Mouse (Mus musculus) kidney, postnatal 10 days (tissue): ENCODE measurements at regions not wholly inside any gene's neighbourhood (a gene's known extent, or its start where the extent isn't known, plus 50 kb on each side); places are given as distances from the start of the nearest gene placed in this dataset.

ENCODE experiments used
- DNase-seq: peaks from one replicate; pipeline ENCODE4 v3.0.0; 2021; ENCODE audit warnings: mixed read lengths

DNA sequence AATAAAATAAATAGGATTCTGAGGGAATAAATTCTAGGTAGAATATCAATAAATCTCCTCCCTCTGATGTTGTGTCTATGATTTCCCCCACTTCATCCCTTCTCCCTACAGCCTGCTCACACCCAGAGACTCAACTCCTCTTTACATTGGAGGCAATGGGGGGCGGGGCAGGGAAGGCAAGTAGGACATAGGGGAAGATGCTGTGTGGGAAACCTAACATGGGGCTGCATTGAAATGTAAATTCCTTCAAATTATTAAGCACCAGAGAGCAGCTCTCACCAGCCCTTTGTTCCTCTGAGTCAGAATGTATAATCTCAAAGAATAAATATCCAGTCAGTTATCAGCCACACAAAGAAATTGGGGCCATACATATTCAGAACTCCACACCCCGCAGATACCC lies 91.6 kb downstream of the Nuf2 start:
- DNase-seq, result no peak

DNA sequence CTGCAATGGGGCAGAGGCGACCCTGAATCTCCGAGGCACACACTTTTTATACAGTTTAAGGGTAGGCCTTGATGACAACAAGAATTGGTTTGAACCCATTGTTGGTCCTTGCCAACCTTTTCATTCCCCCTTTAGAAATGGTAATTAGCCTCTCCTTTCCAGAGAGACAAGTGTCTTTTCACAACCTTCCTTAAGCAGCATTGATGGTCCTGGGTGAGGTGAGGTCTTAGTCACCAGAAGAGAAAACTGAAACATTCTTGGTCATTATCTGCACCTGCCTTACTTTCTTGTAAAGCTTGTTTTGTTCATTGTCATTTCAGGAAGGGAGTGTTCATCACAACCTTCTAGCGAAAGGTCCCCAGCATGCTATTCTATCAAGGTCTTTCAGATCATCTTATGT lies 93.3 kb downstream of the Nuf2 start:
- no peak for DNase-seq

DNA sequence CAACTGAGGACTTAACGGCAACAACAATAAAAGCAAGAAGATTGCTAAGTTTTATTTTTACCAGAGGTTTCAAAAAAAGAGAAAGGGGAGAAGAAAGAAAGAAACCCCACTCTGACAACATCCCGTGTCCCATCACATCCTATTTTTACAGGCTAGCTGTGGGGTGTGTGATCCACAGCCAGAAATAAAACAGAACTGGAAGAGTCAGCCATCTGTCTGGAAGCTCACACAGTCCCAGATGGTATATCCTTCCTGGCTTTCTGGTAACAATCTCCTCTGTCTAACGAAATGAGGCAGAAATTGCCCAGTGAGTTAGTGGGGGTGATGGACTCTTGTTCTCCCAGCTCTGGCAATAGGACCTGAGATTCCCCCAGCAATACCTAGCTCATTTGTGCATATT lies 108.9 kb downstream of the Nuf2 start:
- DNase-seq, result no peak

DNA sequence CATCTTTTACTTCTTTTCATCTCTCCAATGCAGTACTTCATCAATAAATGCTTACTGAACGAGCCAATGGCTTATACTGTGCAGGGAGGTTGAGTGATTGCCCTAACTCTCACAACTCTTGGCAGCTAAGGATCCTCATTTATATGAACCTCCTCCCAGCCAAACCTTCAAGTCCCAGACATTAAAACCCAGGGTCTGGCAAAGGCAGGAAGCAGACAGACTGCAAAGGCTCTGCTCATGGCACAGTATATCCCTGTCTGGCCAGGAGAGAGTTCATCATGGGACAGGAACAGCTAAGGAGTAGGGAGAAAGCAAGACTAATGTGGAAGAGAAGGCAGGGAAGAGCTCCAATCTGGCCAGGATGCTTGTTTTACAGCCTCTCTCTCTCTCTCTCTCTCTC lies 109.6 kb downstream of the Nuf2 start:
- DNase-seq, result no peak

DNA sequence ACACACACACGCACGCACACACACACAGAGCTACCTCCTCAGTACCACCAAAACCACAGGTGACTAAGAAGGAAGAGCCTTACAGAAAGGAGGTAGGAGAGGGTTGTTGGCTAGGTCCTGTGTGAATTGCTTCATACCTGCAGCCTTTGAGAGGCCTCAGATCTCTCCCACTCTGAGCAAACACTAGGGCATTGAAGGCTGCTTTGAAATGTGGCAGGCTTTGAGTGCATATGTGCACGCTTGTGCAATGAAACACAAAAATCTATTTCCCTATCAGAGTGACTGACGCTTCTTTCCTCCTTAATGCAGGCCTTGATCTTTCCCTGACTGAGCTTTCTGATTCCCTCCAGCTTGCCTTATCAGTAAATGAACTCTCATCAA lies 112.6 kb downstream of the Nuf2 start:
- no peak for DNase-seq

DNA sequence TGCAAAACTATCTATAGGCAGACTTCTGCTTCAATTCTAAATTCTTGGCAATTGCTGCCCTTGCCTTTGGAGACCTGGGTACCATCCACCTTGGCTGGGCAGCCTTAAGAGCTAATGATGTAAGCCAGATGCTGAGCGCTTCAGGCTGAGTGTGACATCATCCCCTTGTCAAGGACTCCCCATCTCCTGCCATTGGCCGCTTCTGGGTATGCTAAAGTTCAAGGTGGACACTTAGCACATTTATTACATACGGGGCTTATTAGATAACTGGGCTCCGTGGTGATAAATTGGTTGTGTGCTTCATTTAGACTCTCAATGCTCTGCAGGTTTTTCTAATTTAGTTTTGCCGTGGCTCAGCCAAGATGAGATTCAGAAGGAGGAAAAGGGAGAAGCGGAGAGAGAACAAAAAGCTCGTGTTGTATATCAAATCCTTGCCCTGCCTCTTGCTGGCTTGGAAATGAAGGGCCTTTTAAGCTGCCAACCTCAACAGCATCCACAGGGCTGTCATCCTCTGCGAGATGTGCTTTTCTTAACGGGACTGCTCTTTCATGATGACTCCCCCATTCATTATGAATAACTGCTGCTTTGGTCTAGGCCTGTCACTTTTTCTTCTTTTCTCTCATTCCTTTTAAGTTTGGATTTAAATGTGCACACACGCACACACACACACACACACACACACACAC lies 113.1 kb downstream of the Nuf2 start:
- no peak for DNase-seq

DNA sequence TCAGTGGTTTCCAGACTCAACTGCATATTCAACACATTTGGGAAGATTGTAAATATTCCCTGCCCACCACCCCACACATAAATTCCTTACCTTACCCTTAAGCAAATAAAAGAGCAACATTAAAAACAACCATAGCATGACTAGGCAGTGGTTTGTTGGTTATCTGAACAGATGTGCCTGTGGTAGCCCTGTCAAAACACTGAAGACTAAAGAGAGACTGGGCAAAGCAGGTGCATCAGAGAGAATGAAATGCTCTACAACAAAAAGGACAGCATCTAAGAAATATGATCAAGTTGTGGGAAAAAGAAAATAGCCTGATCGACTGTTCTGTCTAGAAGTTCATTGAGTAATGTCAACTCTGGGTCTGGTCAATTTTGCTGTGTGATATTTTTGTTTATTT lies 114.6 kb downstream of the Nuf2 start:
- DNase-seq, result no peak

DNA sequence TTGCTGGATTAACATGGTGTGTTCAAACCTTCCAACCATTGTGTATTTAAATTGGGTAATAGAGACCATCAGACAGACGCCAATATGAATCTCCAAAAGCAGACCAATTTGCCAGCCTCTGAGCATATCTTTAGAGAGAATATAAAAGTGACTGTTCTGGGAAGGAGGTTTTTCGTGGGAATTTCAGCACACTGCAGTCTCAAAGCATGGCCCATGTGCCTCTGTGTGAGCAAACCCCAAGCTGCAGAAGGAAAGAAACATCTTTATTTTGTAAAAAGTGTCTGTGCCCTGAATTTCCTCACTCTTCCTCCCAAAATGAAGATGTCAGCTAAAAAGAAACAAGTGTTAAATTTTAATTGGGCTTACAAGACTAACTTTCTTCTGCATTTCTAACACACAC lies 123.1 kb downstream of the Nuf2 start:
- no peak for DNase-seq

DNA sequence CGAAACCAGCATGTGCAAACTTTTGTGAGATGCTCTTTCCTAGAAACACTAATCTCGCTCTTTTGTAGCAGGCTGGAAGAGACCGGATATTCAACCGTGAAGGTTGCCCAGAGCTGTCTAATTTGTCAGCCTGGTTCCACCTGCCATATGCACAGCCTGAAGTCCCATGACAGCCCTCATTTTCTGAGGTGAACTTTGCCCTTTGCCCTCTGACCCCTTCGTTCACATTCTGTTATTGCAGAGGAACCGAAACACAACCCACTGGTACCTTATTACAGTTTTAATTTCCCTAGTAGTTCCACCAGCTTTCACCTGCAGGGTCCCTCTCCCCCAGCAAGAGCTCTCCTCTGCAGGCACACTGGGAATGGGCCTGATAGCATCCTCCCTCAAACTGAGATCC lies 130.4 kb downstream of the Nuf2 start:
- DNase-seq, result no peak

DNA sequence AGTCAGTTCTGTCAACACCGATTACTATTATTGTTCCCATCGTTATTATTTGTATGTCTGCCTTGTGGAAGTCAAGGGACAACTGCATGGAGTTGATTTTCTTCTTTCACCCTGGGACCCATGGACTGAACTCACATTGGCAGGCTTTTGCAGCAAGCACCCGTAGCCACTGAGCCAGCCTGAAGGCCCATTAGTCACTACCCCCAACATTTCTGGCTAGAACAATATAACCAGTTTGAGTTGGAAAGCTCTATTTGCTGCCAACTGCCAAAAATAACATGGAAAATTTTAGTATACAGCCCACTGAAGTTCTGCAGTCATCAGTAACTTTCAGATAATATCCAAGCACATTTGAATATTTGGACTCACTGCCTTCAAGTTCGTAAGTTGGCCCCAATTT lies 133.9 kb downstream of the Nuf2 start:
- no peak for DNase-seq

DNA sequence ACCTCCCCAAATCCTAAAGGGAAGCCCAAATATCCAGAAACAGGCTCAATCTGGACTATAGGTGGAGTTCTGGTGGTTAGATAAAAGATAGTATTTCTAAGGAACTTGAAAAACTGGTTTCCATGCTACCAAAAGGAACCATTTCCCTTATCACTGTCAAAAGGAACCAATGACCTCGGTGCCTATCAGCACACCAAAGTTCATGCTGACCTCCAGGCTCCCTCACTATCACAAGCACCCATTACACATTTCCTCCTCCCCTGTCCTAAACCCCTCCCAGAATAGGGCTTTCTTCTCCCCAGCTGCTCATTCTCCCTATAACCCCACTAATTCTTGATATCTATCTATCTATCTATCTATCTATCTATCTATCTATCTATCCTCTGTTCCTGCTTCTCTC lies 144.2 kb downstream of the Nuf2 start:
- DNase-seq, result no peak

DNA sequence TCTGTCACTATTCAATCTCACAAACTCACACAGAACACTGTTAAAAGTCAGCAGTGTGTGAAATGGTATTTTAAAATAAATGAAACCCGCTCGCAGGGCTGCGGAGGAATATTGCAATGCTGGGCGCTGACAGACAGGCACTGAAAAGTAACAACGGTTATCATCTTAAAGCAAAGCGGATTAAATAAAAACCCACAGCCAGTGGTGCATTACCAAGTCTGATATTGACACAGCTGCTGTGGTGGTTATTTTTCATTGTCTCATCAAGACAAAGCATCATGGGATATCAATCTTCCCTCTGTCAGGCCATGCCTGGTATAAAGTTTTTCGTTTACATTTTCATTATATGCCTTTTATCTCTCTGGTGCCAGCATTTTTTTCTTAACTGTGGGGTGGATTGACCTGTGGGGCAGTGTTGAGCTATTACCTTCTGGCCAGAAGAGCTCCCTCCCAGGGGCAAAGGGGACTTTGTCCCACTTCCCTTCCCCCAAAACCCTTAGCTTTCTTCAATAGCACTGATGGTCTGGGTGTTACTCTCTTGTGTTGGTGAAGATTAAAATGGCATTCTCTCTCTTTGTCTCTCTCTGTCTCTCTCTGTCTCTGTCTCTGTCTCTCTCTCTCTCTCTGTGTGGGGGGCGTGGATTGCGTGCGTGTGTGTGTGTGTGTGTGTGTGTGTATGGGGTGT lies 145.4 kb downstream of the Nuf2 start:
- no peak for DNase-seq

DNA sequence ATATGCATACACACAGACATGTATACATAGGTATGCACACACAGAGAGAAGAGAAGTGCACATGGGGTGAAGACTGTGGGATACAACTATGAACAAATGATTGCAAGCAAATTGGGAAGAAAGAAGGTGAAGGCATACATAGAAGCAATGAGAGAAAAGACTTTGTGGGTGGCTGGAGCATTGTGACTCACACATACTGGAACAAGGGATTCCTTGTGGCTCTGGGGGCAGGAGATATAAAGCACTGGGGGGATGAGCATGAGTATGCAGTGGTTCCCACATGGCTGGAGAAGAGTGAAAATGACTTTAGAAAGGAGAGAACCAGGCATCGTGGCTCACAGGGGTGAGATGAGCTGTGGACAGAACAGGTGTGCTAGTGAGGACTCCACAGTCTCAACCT lies 156.6 kb downstream of the Nuf2 start:
- DNase-seq, result no peak

DNA sequence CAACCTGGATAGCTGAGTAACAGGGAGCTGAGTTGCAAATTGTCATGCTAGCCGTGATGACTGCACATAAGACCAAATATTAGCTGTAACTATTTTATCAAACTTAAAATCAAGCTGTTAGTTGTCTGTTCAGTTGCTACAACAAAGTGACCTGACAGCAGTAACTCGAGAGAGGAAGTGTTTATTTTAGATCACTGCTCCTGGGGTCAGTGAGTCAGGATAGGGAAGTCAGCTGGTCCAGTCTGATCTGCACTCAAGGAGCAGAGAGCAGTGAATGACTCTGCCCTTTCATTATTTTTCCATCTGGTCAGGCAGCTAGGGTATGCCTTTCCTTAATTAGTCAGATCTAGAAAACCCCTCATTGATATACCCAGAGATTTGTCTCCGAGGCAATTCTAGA lies 162.5 kb downstream of the Nuf2 start:
- no peak for DNase-seq

DNA sequence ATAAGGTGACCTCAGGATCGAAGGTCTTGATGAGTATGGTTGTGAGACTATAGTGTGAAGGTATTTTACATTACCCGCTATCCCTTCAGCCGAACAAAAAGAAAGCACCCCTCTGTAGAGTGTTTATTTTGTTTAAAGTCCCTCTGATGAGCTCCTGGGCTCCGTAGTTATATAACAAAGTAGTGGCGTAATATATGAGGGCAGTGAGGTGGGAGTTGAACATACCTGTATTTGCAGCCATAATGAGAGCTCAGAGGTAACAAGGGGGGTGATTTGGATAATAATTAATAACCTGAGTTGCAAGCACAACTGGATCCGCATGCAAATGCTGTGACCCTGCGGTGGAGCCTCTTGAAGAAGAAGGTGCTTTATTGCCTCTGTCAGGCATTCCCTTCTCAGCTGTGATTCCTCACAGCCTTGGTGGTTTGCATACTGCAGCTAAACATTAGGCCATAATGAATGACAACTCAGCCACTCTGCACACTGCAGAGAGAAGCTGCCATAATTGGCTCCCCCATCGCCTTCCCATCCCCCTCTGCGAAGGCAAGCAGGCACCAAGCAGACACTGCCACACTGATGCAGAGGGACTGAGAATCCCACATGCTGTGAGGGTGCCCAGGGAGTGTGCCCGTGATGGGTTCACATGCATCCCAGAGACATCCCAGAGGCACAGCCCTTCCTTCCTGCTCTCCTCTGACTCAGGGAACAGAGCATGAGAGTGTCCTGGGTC lies 163.3 kb downstream of the Nuf2 start:
- peak; percentile 20 for DNase-seq

DNA sequence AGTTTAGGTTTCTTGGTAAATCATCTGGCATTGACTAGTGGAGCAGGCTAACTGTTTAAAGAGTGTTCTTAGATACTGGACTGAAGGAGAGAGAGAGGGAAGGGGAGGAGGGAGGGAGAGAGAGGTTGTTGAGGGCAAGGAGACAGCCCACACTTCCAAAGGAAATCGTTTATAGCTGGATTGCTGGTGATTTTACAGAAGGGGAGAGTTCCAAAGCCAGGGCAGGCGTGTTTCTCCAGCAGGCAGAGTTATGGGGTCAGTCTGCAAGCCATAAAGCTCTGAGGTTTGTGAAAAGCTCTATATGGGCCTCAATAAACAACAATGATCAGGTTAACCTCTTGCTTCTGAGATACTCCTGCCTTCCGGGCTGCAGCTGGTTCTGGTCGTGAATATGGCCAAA lies 163.9 kb downstream of the Nuf2 start:
- DNase-seq, result no peak

DNA sequence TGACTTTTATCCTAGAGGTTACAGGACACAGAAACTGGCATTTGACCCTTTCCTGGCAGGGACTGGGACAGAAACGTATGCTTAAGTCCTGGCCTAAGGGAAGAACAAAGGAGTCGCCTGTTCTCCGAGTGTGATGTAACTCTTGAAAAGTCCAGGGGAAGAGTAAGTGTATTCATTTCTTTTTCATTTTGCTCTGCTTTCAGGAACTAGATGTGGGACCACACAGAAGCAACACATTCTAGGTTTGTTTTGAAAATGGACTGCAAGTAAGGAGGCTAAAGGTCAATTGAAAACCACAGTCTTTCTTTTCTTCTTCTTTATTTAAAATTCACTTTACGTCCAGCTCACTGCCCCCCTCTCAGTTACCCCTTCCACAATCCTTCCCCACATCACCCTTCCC lies 168.7 kb downstream of the Nuf2 start:
- DNase-seq, result no peak

DNA sequence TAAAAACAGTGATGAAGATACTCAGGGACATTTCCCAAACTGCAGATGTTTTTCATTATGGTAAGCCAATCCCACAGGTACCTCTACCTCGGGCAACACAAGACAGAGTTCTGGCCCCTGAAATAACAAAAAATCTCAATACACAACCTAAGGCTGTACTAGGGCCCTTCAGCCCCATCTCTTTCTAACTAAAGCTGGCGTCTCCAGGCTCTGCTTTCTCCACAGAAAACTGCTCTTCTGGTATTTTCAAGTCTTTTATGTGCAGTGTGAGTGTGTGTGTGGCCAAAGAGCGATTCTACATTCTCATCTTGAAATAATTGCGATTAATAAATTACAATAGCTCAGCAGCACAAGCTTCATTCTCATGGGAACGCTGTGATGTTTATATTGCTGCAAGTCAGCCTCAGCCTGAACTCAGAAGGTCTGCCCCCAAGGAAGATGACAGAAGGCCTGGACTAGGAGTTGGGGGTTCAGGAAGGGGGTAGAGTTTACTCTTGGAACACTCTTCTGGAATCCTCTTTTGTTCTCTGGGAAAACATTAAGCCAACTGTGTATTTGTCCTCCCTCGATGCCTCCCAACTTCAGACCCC lies 173.5 kb downstream of the Nuf2 start:
- DNase-seq, result peak; percentile 39

DNA sequence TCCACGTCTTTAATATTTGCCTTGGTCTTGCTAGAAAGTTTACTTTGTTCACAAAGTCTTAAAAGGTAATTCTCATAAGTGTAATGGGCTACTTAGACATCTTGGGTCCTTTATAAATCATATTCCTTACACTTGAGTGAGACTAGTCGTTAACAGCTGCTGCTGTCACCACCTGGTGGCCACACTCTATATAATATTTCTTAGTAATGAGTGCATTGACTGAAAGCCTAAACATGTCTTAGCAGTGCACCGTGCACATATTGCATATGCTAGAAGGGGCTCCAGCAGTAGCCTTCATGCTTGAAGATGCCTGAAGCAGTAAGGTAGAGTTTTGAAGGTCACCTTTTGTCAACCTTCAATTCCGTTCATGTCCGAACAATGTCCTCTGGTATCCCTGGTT lies 177.2 kb downstream of the Nuf2 start:
- DNase-seq, result peak; percentile 42

DNA sequence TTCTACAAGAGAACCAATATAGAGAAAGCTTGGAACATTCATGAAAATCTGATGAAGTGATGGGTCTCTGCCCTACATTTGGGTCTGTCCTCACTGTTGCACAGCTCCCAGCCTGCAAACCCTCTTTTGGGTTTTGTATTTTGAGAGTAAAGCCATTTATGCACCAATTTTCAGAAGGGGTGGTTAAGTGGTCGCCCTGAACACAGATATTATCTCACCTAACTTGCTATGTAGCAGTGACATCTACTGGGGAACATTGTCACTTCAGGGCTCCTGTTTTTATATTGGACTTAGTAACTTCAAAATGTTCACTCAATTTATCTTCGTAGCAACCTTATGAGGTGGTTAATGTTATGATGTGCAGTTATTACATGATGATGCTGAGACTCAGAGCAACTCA lies 183.6 kb downstream of the Nuf2 start:
- peak; percentile 54 for DNase-seq

DNA sequence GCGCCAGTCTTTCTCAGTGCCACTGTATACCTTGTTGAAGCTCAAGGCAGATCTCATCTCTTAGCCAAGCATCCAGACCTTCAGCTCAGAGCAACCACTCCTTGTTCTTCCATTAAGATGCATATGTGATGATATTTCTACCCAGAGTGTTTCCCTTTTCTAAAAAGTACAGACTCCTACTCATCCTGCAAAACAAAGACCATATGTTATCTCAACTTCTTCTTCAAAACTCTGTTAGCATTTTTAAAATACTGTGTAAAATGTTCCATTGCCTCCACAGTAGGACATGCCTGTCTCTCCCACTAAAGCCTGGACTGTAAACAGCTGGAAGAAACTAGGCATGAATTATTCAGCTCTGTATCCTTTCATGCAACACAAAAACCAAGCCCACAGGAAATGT lies 184.4 kb downstream of the Nuf2 start:
- no peak for DNase-seq

DNA sequence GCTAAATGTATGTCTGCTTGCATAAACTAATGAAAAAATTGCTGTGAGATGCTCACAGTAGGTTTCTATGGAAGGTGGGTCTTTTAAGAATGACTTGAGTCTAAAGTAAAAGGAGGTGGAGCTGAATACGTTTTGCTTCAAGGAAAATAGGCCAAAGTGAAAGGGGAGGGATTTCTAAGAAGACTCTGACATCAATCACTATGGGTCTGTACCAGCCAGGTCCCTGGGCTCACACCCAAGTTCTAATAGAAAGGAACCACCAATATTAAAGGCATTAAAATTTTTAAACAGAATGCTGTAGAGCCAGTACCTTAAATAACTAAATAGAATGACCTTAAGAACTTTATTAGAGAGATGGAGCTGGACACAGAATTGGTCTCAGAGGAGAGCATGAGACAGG lies 190.1 kb downstream of the Nuf2 start:
- DNase-seq, result no peak

DNA sequence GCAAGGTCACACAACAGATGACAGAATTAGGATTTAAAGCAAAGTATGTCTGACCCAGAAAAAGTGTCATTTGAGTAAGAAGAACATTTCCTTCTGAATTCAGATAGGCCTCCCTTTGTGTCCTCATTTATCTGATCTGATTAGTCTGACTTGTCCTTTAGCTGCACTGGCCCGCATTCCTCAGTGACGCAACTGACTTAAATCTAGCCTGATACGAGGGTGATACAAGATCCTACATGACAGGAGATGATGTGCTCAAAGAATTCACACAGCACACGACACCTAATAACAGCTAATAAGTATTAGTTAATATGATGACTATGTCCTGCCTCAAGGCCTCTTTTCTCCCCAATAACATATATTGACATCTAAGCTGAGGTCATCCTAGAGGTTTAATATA lies 192.8 kb downstream of the Nuf2 start:
- no peak for DNase-seq

DNA sequence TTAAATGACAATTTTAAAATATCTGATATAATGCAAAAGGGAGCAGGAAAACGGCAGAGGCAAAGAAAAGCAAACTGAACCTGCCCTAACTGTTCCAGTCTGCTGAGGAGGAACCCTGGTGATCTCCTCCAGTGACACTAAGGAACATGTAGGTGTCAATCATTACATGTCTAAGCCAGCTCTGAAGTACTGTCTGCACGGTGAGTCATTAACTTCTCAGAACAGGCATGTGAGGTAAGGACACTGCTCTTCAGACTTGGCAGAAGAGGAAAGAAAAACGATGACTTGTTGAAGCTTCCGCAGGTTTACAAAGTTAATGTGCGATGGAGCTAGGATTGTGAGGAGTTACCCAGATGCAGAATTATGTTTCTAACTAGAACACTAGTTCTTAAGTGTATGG lies 199.1 kb downstream of the Nuf2 start:
- no peak for DNase-seq
